Mouse (Mus musculus): ENCODE measurements around the gene Zfp120. TPM values are rescaled to one million over a fixed set of nuclear protein-coding genes. Genes with fewer than 3 reads are reported as not detected.

The Zfp120 gene
- 31.1 TPM for polyA plus RNA-seq (2014; fragmentation: Illumina TruSeq; extraction: RNeasy Lipid Tissue Mini Kit (QIAGEN cat#74804); ENCODE audit: low read depth, low replicate concordance)

DNA sequence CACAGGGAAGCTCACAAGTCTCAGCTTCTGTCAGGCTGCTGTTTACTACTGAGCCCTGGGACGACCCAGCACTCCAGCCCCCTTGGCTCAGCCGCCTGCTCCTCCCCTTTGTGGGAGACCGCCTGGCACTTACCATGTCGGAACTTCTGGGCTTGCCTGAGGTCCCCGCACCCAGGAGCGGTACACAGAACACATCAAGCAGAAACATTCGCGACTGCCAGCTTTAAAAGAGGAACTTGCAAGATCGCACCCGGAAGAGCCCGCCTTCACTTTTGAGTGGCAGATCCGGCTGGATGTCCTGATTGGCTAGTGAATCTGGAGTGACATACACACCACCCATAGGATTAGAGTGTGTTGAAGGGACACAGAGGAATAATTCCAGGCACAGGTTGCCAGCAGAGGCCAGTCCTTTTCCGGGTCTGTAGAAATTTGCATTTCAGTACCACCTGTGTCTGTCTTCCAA is at the start of gene Zfp120:
Gene Zfp120 (minus strand): TSS at position 274 of the 463 bp plus-strand sequence.

DNA sequence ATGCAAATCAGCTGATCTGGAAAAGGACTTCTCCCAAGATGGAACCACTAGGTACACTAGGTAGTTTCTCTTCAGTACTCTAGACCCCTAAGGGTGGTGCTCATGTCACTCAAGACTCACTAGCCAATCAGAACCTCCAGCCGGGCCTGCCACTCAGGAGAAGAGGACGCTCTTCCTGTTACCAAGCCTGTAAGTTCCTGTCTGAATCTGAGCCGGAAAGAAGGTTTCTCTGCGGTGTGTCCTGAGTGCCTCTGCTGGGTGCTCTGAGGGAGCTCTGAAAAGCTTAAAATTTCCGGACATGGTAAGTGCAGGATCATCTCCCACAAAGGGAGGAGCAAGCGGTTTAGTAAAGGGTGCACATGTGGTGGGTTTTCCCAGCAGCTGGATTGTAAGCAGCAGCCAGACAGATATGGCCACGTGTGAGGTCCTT is 45.1 kb upstream of the Zfp120 start, which contains the start of gene Gm14139:
Gene Gm14139 (plus strand): TSS at position 186 of the 430 bp plus-strand sequence.

GRCm38 (mm10) chr2:150179579-150179978 is 43.1 kb upstream of the Zfp120 start, which contains the start of gene Gm10770:
TSS of gene Gm10770 (minus strand) at chr2:150179679.

Other genes starting within 250 kb of the Zfp120 start
- not detected for gene Gm10770, start 43.0 kb upstream of the Zfp120 start, polyA plus RNA-seq (2014; fragmentation: Illumina TruSeq; extraction: RNeasy Lipid Tissue Mini Kit (QIAGEN cat#74804); ENCODE audit: low read depth, low replicate concordance)
- gene Gm14139, start 45.0 kb upstream of the Zfp120 start, polyA plus RNA-seq (2014; fragmentation: Illumina TruSeq; extraction: RNeasy Lipid Tissue Mini Kit (QIAGEN cat#74804); ENCODE audit: low read depth, low replicate concordance), result not detected
- gene Zfp937, start 81.4 kb upstream of the Zfp120 start, polyA plus RNA-seq (2014; fragmentation: Illumina TruSeq; extraction: RNeasy Lipid Tissue Mini Kit (QIAGEN cat#74804); ENCODE audit: low read depth, low replicate concordance), result 12.0 TPM
- 6.3 TPM for gene Gm21994, start 118.9 kb upstream of the Zfp120 start, polyA plus RNA-seq (2014; fragmentation: Illumina TruSeq; extraction: RNeasy Lipid Tissue Mini Kit (QIAGEN cat#74804); ENCODE audit: low read depth, low replicate concordance)
- gene Gm14124, start 120.8 kb upstream of the Zfp120 start, polyA plus RNA-seq (2014; fragmentation: Illumina TruSeq; extraction: RNeasy Lipid Tissue Mini Kit (QIAGEN cat#74804); ENCODE audit: low read depth, low replicate concordance), result not detected
- not detected for gene Gm10130, start 187.0 kb upstream of the Zfp120 start, polyA plus RNA-seq (2014; fragmentation: Illumina TruSeq; extraction: RNeasy Lipid Tissue Mini Kit (QIAGEN cat#74804); ENCODE audit: low read depth, low replicate concordance)
- gene 3300002I08Rik, start 226.1 kb upstream of the Zfp120 start, polyA plus RNA-seq (2014; fragmentation: Illumina TruSeq; extraction: RNeasy Lipid Tissue Mini Kit (QIAGEN cat#74804); ENCODE audit: low read depth, low replicate concordance), result 4.4 TPM

All from kidney, adult 10 weeks (tissue).